Mouse (Mus musculus) right cerebral cortex, postnatal 4 days (tissue): ENCODE measurements at regions not wholly inside any gene's neighbourhood (a gene's known extent, or its start where the extent isn't known, plus 50 kb on each side); places are given as distances from the start of the nearest gene placed in this dataset.
A peak's percentile ranks its signal among the peaks of the same experiment; 100 is the strongest.

Source experiments
- DNase-seq: peaks from one replicate; pipeline ENCODE4 v3.0.0-alpha.2; 2022

- DNase-seq = peak; percentile 52
Measured at GRCm38 (mm10) chrX:21293666-21294065, 118.2 kb upstream of the Gm21876 start.

DNA sequence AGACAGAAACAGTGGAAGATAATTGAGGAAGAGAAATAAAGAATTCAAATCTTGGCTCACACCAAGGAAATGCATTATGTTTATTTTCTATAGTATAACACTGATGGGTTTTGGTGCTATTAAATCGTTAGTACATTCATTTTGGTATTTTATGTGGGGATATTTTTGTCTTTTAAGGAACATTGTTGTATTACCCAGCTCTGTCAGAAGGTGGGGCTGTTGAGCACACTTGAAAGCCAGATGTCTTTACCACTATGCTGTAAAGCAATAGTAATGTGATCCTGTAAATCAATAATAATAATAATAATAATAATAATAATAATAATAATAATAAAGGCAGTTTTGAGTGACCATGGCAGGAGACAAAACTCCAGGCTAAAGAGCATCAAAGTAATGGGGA, 120.0 kb upstream of the Gm21876 start:
- no peak for DNase-seq

- DNase-seq = no peak
Measured at GRCm38 (mm10) chrX:21297349-21297748, 121.9 kb upstream of the Gm21876 start.

- DNase-seq = no peak
Measured at GRCm38 (mm10) chrX:21334499-21335032, 149.8 kb upstream of the Agtr2 start.

GRCm38 (mm10) chrX:21344397-21344796, 139.9 kb upstream of the Agtr2 start:
- DNase-seq = no peak

- DNase-seq = no peak
Measured at GRCm38 (mm10) chrX:21350503-21350902, 133.8 kb upstream of the Agtr2 start.

DNA sequence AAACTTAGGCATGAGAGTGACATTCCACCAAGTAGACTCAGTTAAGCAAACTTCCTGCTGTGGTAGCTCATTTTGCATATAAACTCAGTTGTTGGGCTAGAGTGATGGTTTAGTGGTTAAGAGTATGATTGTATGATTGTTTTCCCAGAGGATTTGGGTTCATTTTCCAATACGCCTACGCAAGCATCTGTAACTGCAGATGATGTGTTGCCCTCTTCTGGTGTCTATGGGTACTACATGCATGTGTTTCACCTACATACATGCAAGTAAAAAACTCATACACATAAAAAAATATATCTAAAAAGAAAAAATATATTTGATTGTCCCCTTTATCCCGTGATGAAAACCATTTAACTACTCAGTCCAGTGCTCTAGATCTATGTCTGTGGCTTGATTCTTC, 132.0 kb upstream of the Agtr2 start:
- DNase-seq = no peak

DNA sequence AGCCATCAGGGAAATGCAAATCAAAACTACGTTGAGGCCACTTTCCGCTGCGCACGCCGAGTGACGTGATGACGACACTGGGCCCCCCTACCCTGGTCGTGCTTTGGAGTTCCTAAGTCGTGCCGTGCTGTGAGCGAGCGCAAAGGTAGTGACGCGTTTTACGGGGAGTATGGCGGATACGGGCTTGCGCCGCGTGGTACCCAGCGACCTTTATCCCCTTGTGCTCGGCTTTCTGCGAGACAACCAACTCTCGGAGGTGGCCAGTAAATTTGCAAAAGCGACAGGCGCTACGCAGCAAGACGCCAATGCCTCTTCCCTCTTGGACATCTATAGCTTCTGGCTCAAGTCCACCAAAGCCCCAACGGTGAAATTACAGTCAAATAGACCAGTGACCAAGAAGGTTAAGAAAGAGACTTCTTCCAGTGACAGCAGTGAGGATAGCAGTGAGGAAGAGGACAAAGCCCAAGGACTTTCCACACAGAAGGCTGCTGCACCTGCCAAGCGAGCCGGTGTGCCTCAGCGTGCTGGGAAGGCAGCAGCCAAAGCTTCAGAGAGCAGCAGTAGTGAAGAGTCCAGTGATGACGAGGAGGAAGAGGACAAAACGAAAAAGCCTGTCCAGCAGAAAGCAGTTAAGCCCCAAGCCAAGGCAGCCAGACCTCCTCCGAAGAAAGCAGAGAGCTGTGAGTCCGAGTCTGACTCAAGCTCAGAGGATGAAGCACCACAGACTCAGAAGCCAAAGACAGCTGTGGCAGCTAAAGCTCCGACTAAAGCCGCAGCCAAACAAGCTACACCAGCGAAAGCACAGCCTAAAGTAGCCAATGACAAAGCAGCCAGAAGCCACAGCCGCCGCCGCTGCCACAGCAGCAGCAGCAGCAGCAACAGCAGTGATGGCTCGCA, 123.3 kb upstream of the Agtr2 start:
- DNase-seq = peak; percentile 63

- DNase-seq = no peak
Measured at GRCm38 (mm10) chrX:21385221-21385620, 99.1 kb upstream of the Agtr2 start.

DNA sequence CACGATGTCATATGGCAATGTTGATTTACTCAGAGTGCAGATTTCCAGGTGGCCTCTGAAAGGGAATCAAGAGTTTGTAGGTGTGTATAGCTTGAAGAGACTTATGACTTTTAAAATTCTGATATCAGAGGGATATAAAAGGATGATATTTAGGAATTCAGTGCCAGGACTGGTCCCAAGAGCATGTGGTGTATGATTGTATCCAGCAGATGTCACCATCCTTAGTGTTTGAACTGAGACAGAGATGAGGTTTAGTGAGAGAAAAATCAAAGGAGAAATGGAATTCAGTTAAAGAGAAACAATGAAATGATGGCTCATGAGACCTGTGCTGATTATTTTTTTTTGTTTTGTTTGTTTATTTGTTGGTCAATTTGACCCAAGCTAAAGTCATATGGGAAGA, 94.4 kb upstream of the Agtr2 start:
- no peak for DNase-seq

GRCm38 (mm10) chrX:21393212-21393611, 91.1 kb upstream of the Agtr2 start:
- no peak for DNase-seq

- peak; percentile 2 for DNase-seq
Measured at GRCm38 (mm10) chrX:21424797-21425196, 59.5 kb upstream of the Agtr2 start.

- no peak for DNase-seq
Measured at GRCm38 (mm10) chrX:21428081-21428480, 56.3 kb upstream of the Agtr2 start.

- DNase-seq = no peak
Measured at GRCm38 (mm10) chrX:21433501-21433900, 50.8 kb upstream of the Agtr2 start.
